Mouse (Mus musculus): Measurements from ENCODE around the gene Zfp683. TPM values are rescaled to one million over a fixed set of nuclear protein-coding genes. Genes with fewer than 3 reads are reported as not detected.
A peak's percentile ranks its signal among the peaks of the same experiment; 100 is the strongest.

Zfp683 gene
- 3.6 and 3.8 TPM in 2 replicates for polyA plus RNA-seq (2012; rRNA removed)

GRCm38 (mm10) chr4:134053538-134053937, at the start of gene Zfp683:
Gene Zfp683, plus strand, starts transcription at chr4:134053838.
- Histone ChIP-seq H3K27ac (ENCODE audit: insufficient read depth, low read length) (no peak within 1 kb of the TSS), H3K36me3 (ENCODE audit: control insufficient read depth, insufficient read depth, low read length) (no peaks in the 10 kb centered on the region), H3K4me3 (ENCODE audit: extremely low read depth, insufficient read depth, insufficient read length) (no peak within 1 kb of the TSS), H3K27me3 (ENCODE audit: control insufficient read depth, insufficient read depth, low read length) (no peaks in the 10 kb centered on the region), H3K4me1 (ENCODE audit: control insufficient read depth, insufficient read depth, insufficient read length) (peaks cover 8% of the 10 kb centered on the region; the same call in 1 of the 2 replicates)
- TF ChIP-seq CTCF (IDR thresholded peaks at IDR 0.05; ENCODE audit: extremely low read depth, insufficient read depth, insufficient read length, insufficient replicate concordance) (no peak), POLR2A (IDR thresholded peaks at IDR 0.05; ENCODE audit: low read depth, low read length) (no peak)
- DNase-seq (ENCODE audit: low read depth in 1 of 2, low spot score in 2 of 2): no peak
- WGBS: 62% methylated on average over 3 of the region's 3 CpGs

GRCm38 (mm10) chr4:134005581-134006358, 47.9 kb upstream of the Zfp683 start:
- Histone ChIP-seq H3K27me3 (ENCODE audit: control insufficient read depth, insufficient read depth, low read length) (no peaks in the 10 kb centered on the region), H3K36me3 (ENCODE audit: control insufficient read depth, insufficient read depth, low read length) (no peaks in the 10 kb centered on the region), H3K4me1 (ENCODE audit: control insufficient read depth, insufficient read depth, insufficient read length) (no peaks in the 10 kb centered on the region), H3K4me3 (ENCODE audit: extremely low read depth, insufficient read depth, insufficient read length) (no peak overlapping the region), H3K27ac (ENCODE audit: insufficient read depth, low read length) (no peak overlapping the region)
- TF ChIP-seq POLR2A (IDR thresholded peaks at IDR 0.05; ENCODE audit: low read depth, low read length) (no peak), CTCF (IDR thresholded peaks at IDR 0.05; ENCODE audit: extremely low read depth, insufficient read depth, insufficient read length, insufficient replicate concordance) (no peak)
- DNase-seq (ENCODE audit: low read depth in 1 of 2, low spot score in 2 of 2): no peak
- 52% methylated on average over 12 of the region's 12 CpGs for WGBS

GRCm38 (mm10) chr4:134006845-134007244, 46.8 kb upstream of the Zfp683 start:
- TF ChIP-seq POLR2A (IDR thresholded peaks at IDR 0.05; ENCODE audit: low read depth, low read length): no peak
- no peak for TF ChIP-seq CTCF (IDR thresholded peaks at IDR 0.05; ENCODE audit: extremely low read depth, insufficient read depth, insufficient read length, insufficient replicate concordance)
- DNase-seq (ENCODE audit: low read depth in 1 of 2, low spot score in 2 of 2): no peak

GRCm38 (mm10) chr4:134009709-134010108, 43.9 kb upstream of the Zfp683 start:
- TF ChIP-seq POLR2A (IDR thresholded peaks at IDR 0.05; ENCODE audit: low read depth, low read length) (no peak), CTCF (IDR thresholded peaks at IDR 0.05; ENCODE audit: extremely low read depth, insufficient read depth, insufficient read length, insufficient replicate concordance) (no peak)
- Histone ChIP-seq H3K27me3 (ENCODE audit: control insufficient read depth, insufficient read depth, low read length) (no peaks in the 10 kb centered on the region), H3K4me1 (ENCODE audit: control insufficient read depth, insufficient read depth, insufficient read length) (no peaks in the 10 kb centered on the region), H3K36me3 (ENCODE audit: control insufficient read depth, insufficient read depth, low read length) (no peaks in the 10 kb centered on the region), H3K4me3 (ENCODE audit: extremely low read depth, insufficient read depth, insufficient read length) (no peak overlapping the region), H3K27ac (ENCODE audit: insufficient read depth, low read length) (no peak overlapping the region)
- WGBS: 76% methylated on average over 6 of the region's 6 CpGs
- no peak for DNase-seq (ENCODE audit: low read depth in 1 of 2, low spot score in 2 of 2)

More at GRCm38 (mm10) chr4:134006845-134007244, 46.8 kb upstream of the Zfp683 start:
- Histone ChIP-seq H3K36me3 (ENCODE audit: control insufficient read depth, insufficient read depth, low read length) (no peaks in the 10 kb centered on the region), H3K4me1 (ENCODE audit: control insufficient read depth, insufficient read depth, insufficient read length) (no peaks in the 10 kb centered on the region), H3K4me3 (ENCODE audit: extremely low read depth, insufficient read depth, insufficient read length) (no peak overlapping the region), H3K27ac (ENCODE audit: insufficient read depth, low read length) (no peak overlapping the region), H3K27me3 (ENCODE audit: control insufficient read depth, insufficient read depth, low read length) (no peaks in the 10 kb centered on the region)
- 90% methylated on average over 3 of the region's 3 CpGs for WGBS

GRCm38 (mm10) chr4:134011450-134012414, 41.9 kb upstream of the Zfp683 start:
- no peaks in the 10 kb centered on the region for H3K4me1 ChIP-seq (ENCODE audit: control insufficient read depth, insufficient read depth, insufficient read length)
- peaks cover 3% of the 10 kb centered on the region; the same call in 1 of the 2 replicates for H3K27me3 ChIP-seq (ENCODE audit: control insufficient read depth, insufficient read depth, low read length)
- 36% methylated on average over 16 of the region's 16 CpGs for WGBS
- no peak for DNase-seq (ENCODE audit: low read depth in 1 of 2, low spot score in 2 of 2)
- no peaks in the 10 kb centered on the region for H3K36me3 ChIP-seq (ENCODE audit: control insufficient read depth, insufficient read depth, low read length)
- no peak overlapping the region for H3K27ac ChIP-seq (ENCODE audit: insufficient read depth, low read length)
- no peak overlapping the region for H3K4me3 ChIP-seq (ENCODE audit: extremely low read depth, insufficient read depth, insufficient read length)
- TF ChIP-seq POLR2A (IDR thresholded peaks at IDR 0.05; ENCODE audit: low read depth, low read length) (no peak), CTCF (IDR thresholded peaks at IDR 0.05; ENCODE audit: extremely low read depth, insufficient read depth, insufficient read length, insufficient replicate concordance) (no peak)

- no peak overlapping the region for H3K4me3 ChIP-seq (ENCODE audit: extremely low read depth, insufficient read depth, insufficient read length)
- H3K4me1 ChIP-seq (ENCODE audit: control insufficient read depth, insufficient read depth, insufficient read length): no peaks in the 10 kb centered on the region; the same call in 1 of the 2 replicates
- no peak for DNase-seq (ENCODE audit: low read depth in 1 of 2, low spot score in 2 of 2)
- no peak overlapping the region for H3K27ac ChIP-seq (ENCODE audit: insufficient read depth, low read length)
- H3K27me3 ChIP-seq (ENCODE audit: control insufficient read depth, insufficient read depth, low read length): peaks cover 5% of the 10 kb centered on the region
- H3K36me3 ChIP-seq (ENCODE audit: control insufficient read depth, insufficient read depth, low read length): no peaks in the 10 kb centered on the region
- WGBS: 57% methylated on average over 12 of the region's 12 CpGs
- TF ChIP-seq POLR2A (IDR thresholded peaks at IDR 0.05; ENCODE audit: low read depth, low read length) (no peak), CTCF (IDR thresholded peaks at IDR 0.05; ENCODE audit: extremely low read depth, insufficient read depth, insufficient read length, insufficient replicate concordance) (peak; percentile 40; the same call in 1 of the 2 replicates)
Measured at GRCm38 (mm10) chr4:134012858-134013528, 40.6 kb upstream of the Zfp683 start.

Data from spleen, adult 2 months (tissue).